Mouse (Mus musculus): ENCODE measurements around the gene Pacsin2.

DNA sequence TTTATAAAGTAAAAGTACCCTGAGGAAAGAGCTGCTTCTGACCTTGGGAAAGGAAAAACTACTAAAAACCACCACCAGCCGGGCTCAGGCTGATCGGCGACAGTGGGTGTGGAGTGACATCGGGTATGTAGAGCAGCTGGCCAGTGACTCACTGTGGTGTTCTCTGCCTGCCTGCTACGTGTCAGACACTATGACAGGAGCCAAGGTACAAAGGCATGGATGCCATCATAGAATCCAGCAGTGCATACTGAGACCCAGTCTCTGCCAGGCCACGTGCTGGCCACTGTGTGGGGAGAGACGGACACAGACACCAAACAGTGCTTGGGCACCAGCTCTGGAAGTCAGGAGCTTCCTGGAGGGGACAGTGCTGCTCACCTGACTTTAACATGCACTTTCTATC is 119.5 kb downstream of the Pacsin2 start:
- no peak for TF ChIP-seq ZMIZ1 (IDR thresholded peaks at IDR 0.05; ENCODE audit: low read depth, low read length)
- TF ChIP-seq CTCF (conservative IDR thresholded peaks at IDR 0.05 in 1 of 2, IDR thresholded peaks at IDR 0.05 in 1 of 2; ENCODE audit: low read depth in 2 of 2, low read length in 2 of 2): no peak
- no peak for TF ChIP-seq POLR2A (IDR thresholded peaks at IDR 0.05; ENCODE audit: low read depth, low read length)
- no peak for TF ChIP-seq ETS1 (conservative IDR thresholded peaks at IDR 0.05; ENCODE audit: low read depth, low read length)

All from CH12.LX (cell line).